Mouse (Mus musculus): ENCODE measurements at regions not wholly inside any gene's neighbourhood (a gene's known extent, or its start where the extent isn't known, plus 50 kb on each side); places are given as distances from the start of the nearest gene placed in this dataset.

GRCm38 (mm10) chr4:33555966-33556365 lies 245.9 kb downstream of the Rngtt start:
- TF ChIP-seq CTCF (IDR thresholded peaks at IDR 0.05; ENCODE audit: low read depth, low read length) (no peak), EP300 (IDR thresholded peaks at IDR 0.05; ENCODE audit: insufficient read depth, low read depth, low read length) (no peak)
